Mouse (Mus musculus) forebrain, embryonic 14.5 days (tissue): ENCODE results near the gene Ilk. TPM values are rescaled to one million over a fixed set of nuclear protein-coding genes. Genes with fewer than 3 reads are reported as not detected.
"Not testable (repeated sequence)": the region's sequence is repeated elsewhere in the genome, so short reads cannot be mapped to it uniquely, and the experiment has no call there.

Source experiments
- ATAC-seq: fragments of 200-750 bp; cut with Nextera tagmentation; 2 replicates; pipeline ENCODE4 v1.8.0; 2017; ENCODE audit warnings: mild to moderate bottlenecking, moderate library complexity
- DNase-seq: peaks from one replicate; pipeline ENCODE4 v3.0.0-alpha.2; 2015; ENCODE audit warnings: low spot score
- H3K27ac ChIP-seq: fragments of 300-500 bp; sonication (generic); 2 replicates; pipeline ENCODE4 v1.5.1; 2014; ENCODE audit warnings: low read depth, mild to moderate bottlenecking, control low read depth, low read length, moderate library complexity
- H3K27me3 ChIP-seq: fragments of 300-500 bp; sonication (generic); replicated peaks from 2 replicates; pipeline ENCODE4 v1.6.1; 2014; ENCODE audit warnings: low read length, control low read depth, mixed read lengths; ENCODE audit not compliant: control insufficient read depth, insufficient read depth
- H3K36me3 ChIP-seq: fragments of 300-500 bp; sonication (generic); 2 replicates; pipeline ENCODE4 v1.6.1; 2014; ENCODE audit warnings: low read length, control low read depth; ENCODE audit not compliant: control insufficient read depth, insufficient read depth
- H3K4me1 ChIP-seq: fragments of 300-500 bp; sonication (generic); 2 replicates; pipeline ENCODE4 v1.6.1; 2014; ENCODE audit warnings: antibody characterized with exemption, low read length, control low read depth; ENCODE audit not compliant: control insufficient read depth, insufficient read depth
- H3K4me2 ChIP-seq: fragments of 300-500 bp; sonication (generic); 2 replicates; pipeline ENCODE4 v1.6.1; 2014; ENCODE audit warnings: mild to moderate bottlenecking, control low read depth, low read length
- H3K4me3 ChIP-seq: fragments of 300-500 bp; sonication (generic); 2 replicates; pipeline ENCODE4 v1.5.1; 2014; ENCODE audit warnings: low read depth, low read length, control low read depth
- H3K9ac ChIP-seq: fragments of 300-500 bp; sonication (generic); 2 replicates; pipeline ENCODE4 v1.6.1; 2014; ENCODE audit warnings: mild to moderate bottlenecking, low read length, control low read depth, moderate library complexity
- H3K9me3 ChIP-seq: fragments of 300-500 bp; sonication (generic); replicated peaks from 2 replicates; pipeline ENCODE4 v1.6.1; 2016; ENCODE audit warnings: low read length, control low read depth, mixed read lengths; ENCODE audit not compliant: control insufficient read depth
- WGBS: fragments of 180-500 bp; shearing (Covaris S2); extraction: QIAGEN DNeasy Blood & Tissue Kit; methylation state at CpG from one replicate; pipeline ENCODE4 v1.1.7; 2014; 5-methylcytosine and 5-hydroxymethylcytosine counted together
- polyA plus RNA-seq: library from polyadenylated mRNA; unstranded; fragments of >200 nt; fragmentation: Nextera tagmentation; extraction: Ambion mirVana; gene quantifications from 2 replicates; pipeline ENCODE4 v1.2.1, GENCODE M21; 2014

Gene Ilk
- polyA plus RNA-seq, 1 experiment from 2014 or later: 207 TPM

DNA sequence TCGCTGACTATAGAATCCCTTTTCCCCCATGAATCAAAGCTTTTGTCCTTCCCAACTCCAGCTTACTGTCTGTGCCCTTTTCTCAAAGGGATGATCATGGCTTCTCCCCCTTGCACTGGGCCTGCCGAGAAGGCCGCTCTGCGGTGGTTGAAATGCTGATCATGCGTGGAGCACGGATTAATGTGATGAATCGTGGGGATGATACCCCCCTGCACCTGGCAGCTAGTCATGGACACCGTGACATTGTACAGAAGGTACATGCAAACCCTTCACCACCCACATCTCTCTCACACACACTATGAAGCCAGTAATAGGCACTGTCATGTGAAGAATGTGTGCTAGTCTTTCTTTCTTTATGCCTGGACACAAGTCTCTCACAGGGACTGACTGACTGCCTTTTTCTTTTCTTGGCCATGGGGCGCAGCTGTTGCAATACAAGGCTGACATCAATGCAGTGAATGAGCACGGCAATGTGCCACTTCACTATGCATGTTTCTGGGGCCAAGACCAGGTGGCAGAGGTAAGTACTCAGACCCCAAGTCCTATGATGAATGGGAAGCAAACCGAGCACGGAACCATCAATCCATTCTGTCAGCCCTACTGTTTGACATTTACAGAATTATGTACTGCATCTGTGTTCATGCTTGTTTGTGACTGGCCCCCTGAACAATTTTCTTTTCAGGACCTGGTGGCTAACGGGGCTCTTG, 3.9 kb downstream of the Ilk start:
- no peak for ATAC-seq
- 83% methylated on average over 13 of the region's 13 CpGs for whole genome bisulfite sequencing
- no peak for DNase-seq
- peaks cover 3% of the 10 kb centered on the region; the same call in 1 of the 2 replicates for H3K4me1 ChIP-seq
- no peak overlapping the region for H3K4me3 ChIP-seq
- H3K9me3 ChIP-seq: no peaks in the 10 kb centered on the region
- H3K27ac ChIP-seq: no peak overlapping the region
- no peak overlapping the region for H3K9ac ChIP-seq
- H3K27me3 ChIP-seq: no peaks in the 10 kb centered on the region
- no peak overlapping the region for H3K4me2 ChIP-seq
- H3K36me3 ChIP-seq: peaks cover 32% of the 10 kb centered on the region

DNA sequence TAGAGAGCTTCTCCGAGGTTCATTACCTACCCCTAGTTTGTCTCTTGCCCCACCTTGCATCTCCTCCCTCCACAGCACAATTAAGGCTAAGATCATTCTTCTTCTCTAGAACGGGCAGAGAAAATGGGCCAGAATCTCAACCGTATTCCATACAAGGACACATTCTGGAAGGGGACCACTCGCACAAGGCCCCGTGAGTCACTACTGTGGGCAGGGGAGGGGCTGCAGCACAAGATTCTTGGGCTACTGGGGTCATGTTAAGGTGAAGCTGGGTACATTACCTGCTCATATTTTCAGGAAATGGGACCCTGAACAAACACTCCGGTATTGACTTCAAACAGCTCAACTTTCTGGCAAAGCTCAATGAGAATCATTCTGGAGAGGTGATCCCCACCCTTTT, 4.5 kb downstream of the Ilk start:
- no peak overlapping the region for H3K4me3 ChIP-seq
- WGBS: 84% methylated on average over 6 of the region's 6 CpGs
- DNase-seq (no peak), ATAC-seq (no peak)
- no peak overlapping the region for H3K9ac ChIP-seq
- H3K27ac ChIP-seq: no peak overlapping the region
- peaks cover 32% of the 10 kb centered on the region for H3K36me3 ChIP-seq
- H3K27me3 ChIP-seq: no peaks in the 10 kb centered on the region
- H3K4me2 ChIP-seq: no peak overlapping the region
- H3K4me1 ChIP-seq: peaks cover 3% of the 10 kb centered on the region; the same call in 1 of the 2 replicates
- H3K9me3 ChIP-seq: no peaks in the 10 kb centered on the region

- H3K9ac ChIP-seq: no peak overlapping the region
- no peaks in the 10 kb centered on the region for H3K27me3 ChIP-seq
- H3K4me1 ChIP-seq: peaks cover 3% of the 10 kb centered on the region; the same call in 1 of the 2 replicates
- ATAC-seq: no peak
- no peak overlapping the region for H3K27ac ChIP-seq
- 92% methylated on average over 9 of the region's 9 CpGs for WGBS
- no peak overlapping the region for H3K4me2 ChIP-seq
- H3K36me3 ChIP-seq: peaks cover 35% of the 10 kb centered on the region
- H3K4me3 ChIP-seq: no peak overlapping the region
- H3K9me3 ChIP-seq: no peaks in the 10 kb centered on the region
- DNase-seq: no peak
These were observed 5.6 kb downstream of the Ilk start for GRCm38 (mm10) chr7:105741978-105742377.

DNA sequence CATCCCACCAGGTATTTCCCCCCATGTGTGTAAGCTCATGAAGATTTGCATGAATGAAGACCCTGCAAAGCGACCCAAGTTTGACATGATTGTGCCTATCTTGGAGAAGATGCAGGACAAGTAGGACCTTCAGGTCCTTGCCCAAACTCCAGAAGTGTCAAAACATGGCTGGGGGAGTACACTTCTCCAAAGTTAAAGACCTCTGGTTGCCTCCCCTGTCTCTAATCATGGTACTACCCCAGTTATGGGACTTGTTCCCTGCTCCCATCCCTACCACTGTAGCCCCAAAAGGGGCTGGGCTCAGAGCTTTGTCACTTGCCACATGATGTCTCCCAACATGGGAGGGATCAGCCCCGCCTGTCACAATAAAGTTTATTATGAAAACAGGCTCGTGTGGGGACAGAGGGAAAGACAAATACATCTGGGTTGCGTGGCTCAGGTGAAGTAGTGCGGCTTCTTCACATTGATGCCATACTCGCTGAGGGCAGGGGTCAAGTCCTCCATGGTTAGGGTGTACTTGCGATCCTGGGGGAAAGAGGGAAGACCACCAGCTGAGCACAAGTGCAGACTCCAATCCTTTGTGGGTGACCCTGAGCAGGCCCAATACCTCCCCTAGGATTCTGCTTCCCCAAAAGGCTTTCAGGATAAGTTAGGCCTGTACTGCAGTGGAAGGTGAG, 6.3 kb downstream of the Ilk start:
- H3K4me2 ChIP-seq, ATAC-seq, H3K9me3 ChIP-seq, H3K27me3 ChIP-seq, H3K9ac ChIP-seq, H3K27ac ChIP-seq, DNase-seq, H3K4me3 ChIP-seq, H3K4me1 ChIP-seq: not testable (repeated sequence)
- WGBS: 76% methylated on average over 7 of the region's 7 CpGs
- peaks cover 39% of the 10 kb centered on the region for H3K36me3 ChIP-seq

DNA sequence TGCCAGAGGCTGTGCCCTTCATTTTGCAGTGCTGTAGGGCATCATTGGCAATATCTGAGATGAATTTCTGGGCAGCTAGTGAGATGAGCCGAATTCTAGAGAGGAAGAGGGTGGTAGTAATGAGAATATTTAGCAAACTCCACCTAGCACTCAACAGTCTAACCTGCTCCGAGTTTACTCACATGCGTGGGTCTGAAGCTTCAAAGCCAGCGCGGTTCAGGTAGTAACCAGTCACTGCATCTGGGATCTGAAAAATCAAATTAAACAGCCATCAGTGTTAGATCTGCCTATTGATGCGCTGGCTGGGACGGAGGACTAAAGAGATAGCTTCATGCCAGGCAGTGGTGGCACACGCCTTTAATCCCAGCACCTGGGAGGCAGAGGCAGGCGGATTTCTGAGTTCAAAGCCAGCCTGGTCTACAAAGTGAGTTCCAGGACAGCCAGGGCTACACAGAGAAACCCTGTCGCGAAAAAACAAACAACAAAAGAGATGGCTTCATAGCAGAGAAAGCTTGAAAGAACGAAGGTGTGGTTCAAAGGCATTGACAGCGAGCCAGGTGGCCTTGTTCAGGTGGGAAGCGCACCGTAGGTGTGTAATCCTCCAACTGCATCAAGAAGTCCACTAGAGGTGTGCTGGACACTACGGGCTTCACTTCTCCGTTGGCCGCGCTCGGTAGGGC, 7.0 kb downstream of the Ilk start:
- peak overlapping the region; percentile 98 for H3K4me3 ChIP-seq
- H3K9me3 ChIP-seq, H3K4me1 ChIP-seq, H3K27ac ChIP-seq, H3K27me3 ChIP-seq, ATAC-seq, DNase-seq: not testable (repeated sequence)
- H3K4me2 ChIP-seq: peak overlapping the region; percentile 86
- peak overlapping the region; percentile 93 for H3K9ac ChIP-seq
- 31% methylated on average over 20 of the region's 20 CpGs for WGBS
- H3K36me3 ChIP-seq: peaks cover 43% of the 10 kb centered on the region

DNA sequence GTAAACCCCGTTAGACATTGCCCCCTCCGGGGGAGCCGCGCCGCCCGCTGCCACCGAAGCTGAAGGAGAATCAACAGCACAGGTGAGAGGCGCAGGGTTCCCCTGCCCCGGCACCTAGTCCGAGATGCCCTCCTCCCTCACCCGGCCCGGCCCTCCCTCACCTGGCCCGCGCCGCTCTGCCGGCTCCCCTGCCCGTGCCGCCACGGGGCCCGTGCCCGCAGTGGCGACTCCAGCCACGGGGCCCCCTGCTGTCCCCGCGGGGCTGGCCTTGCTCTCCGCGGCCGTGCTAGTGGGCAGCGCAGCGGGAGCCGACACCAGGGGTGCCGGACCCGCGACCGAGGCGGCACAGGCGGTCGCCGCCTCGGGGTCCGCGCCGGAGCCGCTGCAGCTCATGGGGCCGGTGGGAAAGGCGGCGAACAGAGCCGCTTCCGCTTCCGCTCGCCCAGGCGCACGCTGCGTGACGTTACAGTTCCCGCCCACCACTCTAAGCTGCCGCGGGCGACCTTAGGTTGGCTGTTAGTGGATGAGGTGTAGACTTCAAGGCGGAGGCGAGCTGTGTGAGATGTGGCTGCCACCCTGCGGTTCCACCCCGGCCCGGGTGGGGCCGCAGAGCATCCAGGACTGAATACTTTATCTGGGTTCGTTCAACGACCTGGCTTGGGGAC, 7.7 kb downstream of the Ilk start, which contains the start of gene Taf10:
Gene Taf10, minus strand, starts transcription at position 436 of the 665 bp plus-strand sequence.
- H3K36me3 ChIP-seq: peaks cover 49% of the 10 kb centered on the region
- H3K9ac ChIP-seq: peak within 1 kb of the TSS; percentile 93
- no peaks in the 10 kb centered on the region for H3K4me1 ChIP-seq
- ATAC-seq: peak; percentile 99
- H3K27me3 ChIP-seq: no peaks in the 10 kb centered on the region
- H3K4me2 ChIP-seq: peak within 1 kb of the TSS; percentile 86
- peak; percentile 93 for DNase-seq
- 0% methylated on average over 49 of the region's 67 CpGs for WGBS
- H3K4me3 ChIP-seq: peak within 1 kb of the TSS; percentile 98
- H3K9me3 ChIP-seq: no peaks in the 10 kb centered on the region
- peak within 1 kb of the TSS; percentile 71 for H3K27ac ChIP-seq

GRCm38 (mm10) chr7:105747776-105748175, 11.4 kb downstream of the Ilk start:
- 73% methylated on average over 2 of the region's 2 CpGs for WGBS
- Histone ChIP-seq H3K9me3 (no peaks in the 10 kb centered on the region), H3K27me3 (no peaks in the 10 kb centered on the region), H3K4me2 (no peak overlapping the region), H3K27ac (no peak overlapping the region), H3K4me1 (peaks cover 5% of the 10 kb centered on the region; the same call in 1 of the 2 replicates), H3K36me3 (peaks cover 30% of the 10 kb centered on the region), H3K9ac (no peak overlapping the region), H3K4me3 (no peak overlapping the region)
- ATAC-seq: no peak
- DNase-seq: no peak

DNA sequence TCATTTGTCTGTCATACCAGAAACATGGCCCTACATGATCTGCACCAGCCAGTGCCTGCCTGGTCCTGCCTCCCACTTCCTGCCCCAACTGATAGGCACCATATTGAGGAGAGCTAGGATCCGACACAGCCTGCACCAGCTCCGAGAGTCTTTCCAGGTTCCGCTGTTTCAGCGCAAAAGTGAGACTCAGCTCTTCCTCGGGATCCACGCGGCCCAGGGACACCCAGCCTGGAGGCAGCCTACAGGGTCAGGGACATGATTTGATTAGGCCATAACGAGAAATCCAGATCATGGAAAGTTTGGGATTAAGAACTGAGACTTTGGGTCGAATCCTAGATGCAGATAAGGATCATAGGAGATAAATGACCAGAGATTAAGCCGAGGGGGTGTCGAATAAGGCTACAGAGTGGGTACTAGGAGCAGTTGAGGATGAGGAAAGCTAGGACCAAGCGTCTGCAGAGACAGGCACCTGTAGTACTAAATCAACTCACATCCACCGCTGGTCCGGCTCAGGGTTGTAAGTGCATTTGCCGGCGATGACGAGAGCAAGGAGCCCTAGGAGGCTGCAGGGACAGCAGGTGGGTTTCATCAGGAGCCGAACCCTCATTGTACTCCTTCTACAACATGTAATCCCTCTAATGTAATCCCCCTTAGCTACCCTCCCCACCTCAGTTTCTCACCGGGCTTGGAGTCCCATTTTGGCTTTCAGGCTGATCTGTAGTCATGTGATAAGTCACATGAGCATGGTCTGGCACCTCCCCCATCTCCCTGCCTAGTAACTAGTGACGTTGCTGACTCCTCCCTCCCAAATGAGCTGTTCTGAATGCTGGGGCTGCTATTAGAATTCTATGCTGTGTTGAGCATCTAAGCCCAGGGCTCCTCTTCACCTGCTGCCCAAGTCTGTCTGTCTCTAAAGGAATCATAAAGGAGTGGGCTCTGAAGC, 15.4 kb downstream of the Ilk start, which contains the start of gene Tpp1:
Gene Tpp1, minus strand, starts transcription at position 745 of the 943 bp plus-strand sequence.
- Histone ChIP-seq H3K4me1 (peaks cover 5% of the 10 kb centered on the region; the same call in 1 of the 2 replicates), H3K9me3 (no peaks in the 10 kb centered on the region), H3K4me3 (peak within 1 kb of the TSS; percentile 42), H3K27ac (no peak within 1 kb of the TSS), H3K9ac (peak within 1 kb of the TSS; percentile 68), H3K27me3 (no peaks in the 10 kb centered on the region), H3K36me3 (peaks cover 66% of the 10 kb centered on the region), H3K4me2 (peak within 1 kb of the TSS; percentile 62)
- DNase-seq (peak; percentile 96), ATAC-seq (peak; percentile 95)
- 19% methylated on average over 20 of the region's 20 CpGs for WGBS
